Mouse (Mus musculus) small intestine, adult 2 months (tissue): ENCODE measurements around the gene Serp1. TPM values are rescaled to one million over a fixed set of nuclear protein-coding genes. Genes with fewer than 3 reads are reported as not detected.
A peak's percentile ranks its signal among the peaks of the same experiment; 100 is the strongest.

ENCODE experiments used
- H3K27ac ChIP-seq: fragments of 200-500 bp; 2 replicates; pipeline ENCODE4 v1.5.1; 2012; ENCODE audit warnings: low read depth, low read length, control low read depth, inconsistent platforms; ENCODE audit not compliant: insufficient read depth
- H3K27me3 ChIP-seq: fragments of 200-500 bp; 2 replicates; pipeline ENCODE4 v1.6.1; 2012; ENCODE audit warnings: mild to moderate bottlenecking, moderate library complexity, low read length, inconsistent platforms; ENCODE audit not compliant: control insufficient read depth, insufficient read depth
- H3K36me3 ChIP-seq: fragments of 200-500 bp; 2 replicates; pipeline ENCODE4 v1.6.1; 2012; ENCODE audit warnings: mild to moderate bottlenecking, low read length, control low read depth, inconsistent platforms; ENCODE audit not compliant: control insufficient read depth, insufficient read depth
- H3K4me1 ChIP-seq: fragments of 200-500 bp; 2 replicates; pipeline ENCODE4 v1.6.1; 2012; ENCODE audit warnings: low read length, inconsistent platforms, mixed read lengths; ENCODE audit not compliant: control insufficient read depth, insufficient read depth, insufficient read length
- H3K4me3 ChIP-seq: fragments of 200-500 bp; 2 replicates; pipeline ENCODE4 v1.5.1; 2012; ENCODE audit warnings: low read depth, mild to moderate bottlenecking, control low read depth, inconsistent platforms, low read length, moderate library complexity
- CTCF ChIP-seq: fragments of 200-500 bp; IDR thresholded peaks from 2 replicates; pipeline ENCODE4 v1.5.1; 2012; ENCODE audit warnings: low read depth, mild to moderate bottlenecking, control low read depth, inconsistent platforms, low read length, moderate library complexity, mixed read lengths; ENCODE audit not compliant: insufficient replicate concordance, insufficient read length; ENCODE audit errors: extremely low read depth
- POLR2A ChIP-seq: fragments of 200-500 bp; IDR thresholded peaks from 2 replicates; pipeline ENCODE4 v1.6.1; 2012; ENCODE audit warnings: low read depth, mild to moderate bottlenecking, control low read depth, inconsistent platforms, low read length, moderate library complexity
- WGBS: fragments of 180-500 bp; shearing (Covaris S2); methylation state at CpG from one replicate; pipeline ENCODE4 v1.1.7; 2018; 5-methylcytosine and 5-hydroxymethylcytosine counted together
- polyA plus RNA-seq: library from polyadenylated mRNA; depleted of rRNA; stranded (reverse); fragments of >200 nt; gene quantifications from 2 replicates; pipeline ENCODE4 v1.2.3, GENCODE M21; 2012; rRNA removed

Serp1 gene
- 62.4 and 73.5 TPM in 2 replicates for polyA plus RNA-seq

DNA sequence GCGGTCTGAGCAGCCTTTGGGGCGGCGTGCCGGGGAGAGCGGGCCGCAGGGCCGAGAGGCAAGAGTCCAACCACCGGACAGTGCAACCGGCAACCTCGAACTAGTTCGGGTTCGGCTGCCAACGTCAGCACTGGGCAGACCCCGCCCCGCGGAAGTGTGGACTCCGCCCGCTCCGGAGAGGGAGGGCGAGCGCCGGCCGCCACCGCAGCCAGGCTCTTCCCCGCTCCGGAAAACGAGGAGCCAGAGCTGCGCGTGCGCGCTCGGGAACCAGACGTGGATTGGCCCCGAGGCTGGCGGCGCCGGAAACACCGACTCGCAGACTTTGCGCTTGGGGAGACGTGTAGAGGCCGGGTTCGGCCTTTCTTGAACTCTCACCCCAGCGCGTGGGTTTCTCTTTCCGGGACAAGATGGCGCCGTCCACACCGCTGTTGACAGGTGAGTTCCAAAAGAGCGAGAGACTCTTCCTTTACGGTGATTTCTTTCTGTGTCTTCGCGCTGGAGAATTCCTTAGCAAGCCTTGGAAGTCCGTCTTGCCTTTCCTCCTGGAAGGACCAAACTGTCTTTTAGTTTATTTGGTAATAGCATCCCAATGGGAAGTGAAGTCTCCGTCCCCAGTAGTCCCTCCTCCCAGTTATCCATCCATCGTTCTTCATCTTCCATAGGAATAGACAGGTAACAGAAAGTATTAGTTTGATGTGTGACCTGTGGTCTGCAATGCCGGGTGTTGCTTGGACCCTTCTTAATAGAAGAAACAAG is at the start of gene Serp1, which contains the start of gene Eif2a:
Serp1 (minus strand) TSS at position 241 of the 756 bp plus-strand sequence.
Eif2a (plus strand) TSS at position 170 of the 756 bp plus-strand sequence.
- WGBS: under 1% methylated on average over 57 of the region's 57 CpGs
- Histone ChIP-seq H3K4me1 (no peaks in the 10 kb centered on the region), H3K27ac (peak within 1 kb of the TSS; percentile 91), H3K27me3 (no peaks in the 10 kb centered on the region), H3K36me3 (peaks cover 19% of the 10 kb centered on the region), H3K4me3 (peak within 1 kb of the TSS; percentile 89)
- TF ChIP-seq CTCF (no peak), POLR2A (peak; percentile 98)

DNA sequence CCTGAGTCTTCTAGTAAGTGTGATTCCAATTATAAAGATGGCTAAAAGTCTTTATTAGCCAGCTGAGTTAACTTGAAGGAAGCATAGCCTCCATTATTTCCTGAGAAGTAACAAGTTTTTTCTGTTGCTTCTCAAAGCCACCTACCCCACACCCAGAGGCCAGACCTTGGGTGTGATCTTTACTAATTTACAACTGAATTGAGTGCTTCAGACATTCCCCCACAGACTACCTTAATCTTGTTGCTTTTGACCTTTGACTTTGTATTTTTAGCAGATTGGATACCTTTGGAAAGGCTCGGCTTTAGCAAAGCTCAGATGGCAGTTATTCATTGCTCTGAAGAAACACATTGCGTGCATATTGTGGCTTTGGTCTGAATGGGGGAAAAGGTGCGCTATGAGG is 45.1 kb upstream of the Serp1 start:
- 88% methylated on average over 3 of the region's 3 CpGs for WGBS
- Histone ChIP-seq H3K27me3 (no peaks in the 10 kb centered on the region), H3K4me3 (no peak overlapping the region), H3K36me3 (no peaks in the 10 kb centered on the region), H3K27ac (no peak overlapping the region), H3K4me1 (no peaks in the 10 kb centered on the region)
- TF ChIP-seq CTCF (no peak), POLR2A (no peak)

DNA sequence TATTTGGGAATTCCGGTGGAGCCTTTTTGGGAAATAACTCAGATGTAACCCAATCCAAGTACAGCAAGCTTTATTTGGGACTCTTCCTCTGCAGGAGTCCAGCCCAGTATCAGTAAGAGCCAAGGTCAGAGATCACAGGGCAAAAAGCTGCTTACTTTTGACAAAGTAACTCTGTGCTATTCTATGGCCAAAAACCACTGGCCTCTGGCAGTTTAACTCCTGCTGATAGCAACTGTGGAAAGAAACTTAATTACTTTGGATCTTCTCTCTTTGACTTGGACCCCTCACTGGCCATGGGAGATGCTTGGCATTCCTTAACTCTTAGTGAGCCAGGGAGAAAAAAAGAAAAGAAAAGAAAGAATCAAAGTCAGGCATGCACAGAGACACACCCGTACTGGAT is 35.7 kb upstream of the Serp1 start:
- Histone ChIP-seq H3K27me3 (no peaks in the 10 kb centered on the region), H3K27ac (no peak overlapping the region), H3K36me3 (peaks cover 7% of the 10 kb centered on the region), H3K4me3 (no peak overlapping the region), H3K4me1 (no peaks in the 10 kb centered on the region)
- 81% methylated on average over 2 of the region's 2 CpGs for WGBS
- TF ChIP-seq POLR2A: no peak
- TF ChIP-seq CTCF: no peak

DNA sequence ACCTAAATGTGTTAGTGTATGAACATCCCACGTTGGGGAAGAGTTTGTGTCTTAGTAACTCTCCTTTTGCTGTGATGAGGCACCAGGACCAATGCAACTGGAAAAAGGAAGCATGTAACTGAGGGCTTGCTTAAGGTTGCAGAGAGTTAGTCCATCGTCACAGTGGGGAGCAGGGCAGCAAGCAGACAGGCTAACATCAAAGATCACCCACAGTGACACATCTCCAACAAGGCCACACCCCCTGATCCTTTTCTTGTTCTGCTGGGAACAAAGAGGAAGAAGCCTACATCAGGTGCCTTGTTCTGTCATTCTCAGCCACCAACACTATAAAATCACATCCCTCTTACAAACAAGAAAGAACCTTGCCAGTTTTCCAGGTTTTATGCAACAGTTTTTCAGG is 34.2 kb upstream of the Serp1 start:
- Histone ChIP-seq H3K27ac (no peak overlapping the region), H3K4me3 (no peak overlapping the region), H3K27me3 (no peaks in the 10 kb centered on the region), H3K36me3 (peaks cover 20% of the 10 kb centered on the region), H3K4me1 (no peaks in the 10 kb centered on the region)
- WGBS: 74% methylated on average over 2 of the region's 2 CpGs
- no peak for TF ChIP-seq POLR2A
- no peak for TF ChIP-seq CTCF

DNA sequence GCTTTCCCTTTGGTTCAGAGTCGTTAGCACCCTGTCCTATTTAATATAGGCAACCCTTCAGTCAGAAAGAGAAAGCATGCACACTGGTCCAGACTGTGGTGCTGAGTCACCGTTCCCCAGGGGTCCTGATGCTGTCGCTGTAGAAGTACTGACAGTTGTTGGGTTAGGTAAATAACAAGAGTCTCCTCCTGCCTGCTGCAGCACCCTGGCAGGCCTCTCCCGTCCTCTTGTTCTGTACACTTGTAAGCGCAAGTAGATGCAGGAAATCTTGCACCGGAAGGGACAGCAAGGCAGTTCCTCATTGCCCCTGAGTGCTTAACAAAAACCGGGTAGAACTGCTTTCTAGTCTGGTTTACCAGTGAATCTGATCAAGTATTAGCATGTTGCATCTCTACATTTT is 31.0 kb upstream of the Serp1 start:
- Histone ChIP-seq H3K4me3 (no peak overlapping the region), H3K4me1 (no peaks in the 10 kb centered on the region), H3K36me3 (peaks cover 39% of the 10 kb centered on the region), H3K27me3 (no peaks in the 10 kb centered on the region), H3K27ac (no peak overlapping the region)
- TF ChIP-seq POLR2A: no peak
- no peak for TF ChIP-seq CTCF
- 85% methylated on average over 7 of the region's 7 CpGs for WGBS

DNA sequence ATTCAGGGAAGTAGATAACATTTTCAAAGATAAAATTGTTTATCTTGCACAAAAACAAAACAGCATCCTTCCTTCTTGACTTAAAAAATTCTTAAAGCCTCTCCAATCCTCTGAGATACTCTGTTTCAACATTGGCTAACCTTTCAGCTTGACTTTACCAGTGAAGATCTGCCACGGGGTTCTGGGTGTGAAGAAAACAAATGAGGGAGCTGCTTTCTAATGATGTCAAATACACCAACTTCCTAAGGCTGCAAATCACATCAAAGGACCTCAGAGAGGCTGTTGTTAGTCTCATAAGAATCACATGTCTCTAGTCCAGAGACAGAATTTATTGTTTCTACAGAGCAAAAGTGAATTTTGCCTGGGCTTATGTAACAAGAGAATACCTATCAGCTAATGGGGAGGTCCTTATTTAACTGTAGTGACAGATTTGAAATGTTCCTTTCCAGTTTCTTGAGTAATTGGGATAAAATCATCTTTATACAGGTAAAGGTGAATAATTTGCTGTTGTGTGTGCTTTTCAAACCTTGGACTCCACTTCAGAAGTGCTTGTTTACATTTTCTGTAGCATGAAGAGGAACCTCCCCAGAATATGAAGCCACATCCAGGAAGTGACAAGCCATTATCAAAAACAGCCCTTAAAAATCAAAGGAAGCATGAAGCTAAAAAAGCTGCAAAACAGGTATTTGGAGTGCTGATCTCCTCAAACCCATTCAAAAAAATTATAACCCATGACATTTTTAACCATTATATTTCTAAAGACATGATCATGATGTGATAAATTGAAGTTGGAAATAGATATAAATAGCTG is 26.5 kb upstream of the Serp1 start:
- Histone ChIP-seq H3K4me1 (no peaks in the 10 kb centered on the region), H3K27ac (no peak overlapping the region), H3K4me3 (no peak overlapping the region), H3K36me3 (peaks cover 49% of the 10 kb centered on the region), H3K27me3 (no peaks in the 10 kb centered on the region)
- WGBS: 71% methylated on average over 1 of the region's 1 CpGs
- TF ChIP-seq CTCF (no peak), POLR2A (no peak)

DNA sequence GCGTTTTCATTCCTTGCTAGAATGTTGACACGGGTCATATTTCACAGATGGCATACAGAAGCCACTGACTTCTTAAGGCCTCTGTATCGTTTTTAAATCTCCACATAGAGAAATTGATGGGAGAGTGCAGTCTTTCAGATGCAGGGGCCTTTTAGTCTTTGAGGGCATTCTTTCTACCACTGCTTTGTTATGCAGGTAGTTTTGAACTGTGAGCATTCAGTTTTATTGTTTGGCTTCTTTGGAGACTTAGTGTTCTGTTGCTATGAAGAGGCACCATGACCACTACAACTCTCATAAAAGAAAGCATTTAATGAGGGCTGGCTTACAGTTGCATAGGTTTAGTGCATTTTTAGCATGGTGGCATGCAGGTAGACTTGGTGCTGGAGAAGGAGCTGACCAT is 10.9 kb upstream of the Serp1 start:
- no peaks in the 10 kb centered on the region for H3K4me1 ChIP-seq
- TF ChIP-seq CTCF: no peak
- no peak for TF ChIP-seq POLR2A
- 94% methylated on average over 3 of the region's 3 CpGs for WGBS
- peaks cover 29% of the 10 kb centered on the region for H3K36me3 ChIP-seq
- H3K27ac ChIP-seq: no peak overlapping the region
- no peak overlapping the region for H3K4me3 ChIP-seq
- no peaks in the 10 kb centered on the region for H3K27me3 ChIP-seq
